Mouse (Mus musculus) midbrain, embryonic 14.5 days (tissue): ENCODE results near the gene Acin1. TPM values are rescaled to one million over a fixed set of nuclear protein-coding genes. Genes with fewer than 3 reads are reported as not detected.
A peak's percentile ranks its signal among the peaks of the same experiment; 100 is the strongest.

Experiments
- ATAC-seq: fragments of 200-750 bp; cut with Nextera tagmentation; 2 replicates; pipeline ENCODE4 v1.8.0; 2017; ENCODE audit warnings: moderate number of reproducible peaks, moderate library complexity; ENCODE audit not compliant: low FRiP score, low TSS enrichment
- DNase-seq: peaks from one replicate; pipeline ENCODE4 v3.0.0-alpha.2; 2015
- H3K27ac ChIP-seq: fragments of 300-500 bp; sonication (generic); replicated peaks from 2 replicates; pipeline ENCODE4 v1.5.1; 2014; ENCODE audit warnings: mild to moderate bottlenecking, low read depth, low read length, moderate library complexity
- H3K27me3 ChIP-seq: fragments of 300-500 bp; sonication (generic); 2 replicates; pipeline ENCODE4 v1.6.1; 2014; ENCODE audit warnings: low read length, control low read depth, mixed read lengths; ENCODE audit not compliant: control insufficient read depth, insufficient read depth
- H3K36me3 ChIP-seq: fragments of 300-500 bp; sonication (generic); 2 replicates; pipeline ENCODE4 v1.6.1; 2014; ENCODE audit warnings: low read length, control low read depth; ENCODE audit not compliant: control insufficient read depth, insufficient read depth
- H3K4me1 ChIP-seq: fragments of 300-500 bp; sonication (generic); 2 replicates; pipeline ENCODE4 v1.6.1; 2014; ENCODE audit warnings: mild to moderate bottlenecking, antibody characterized with exemption, low read length, control low read depth; ENCODE audit not compliant: control insufficient read depth, insufficient read depth
- H3K4me2 ChIP-seq: fragments of 300-500 bp; sonication (generic); 2 replicates; pipeline ENCODE4 v1.6.1; 2014; ENCODE audit warnings: mild to moderate bottlenecking, low read length, moderate library complexity
- H3K4me3 ChIP-seq: fragments of 300-500 bp; sonication (generic); replicated peaks from 2 replicates; pipeline ENCODE4 v1.5.1; 2014; ENCODE audit warnings: low read depth, low read length
- H3K9ac ChIP-seq: fragments of 300-500 bp; sonication (generic); replicated peaks from 2 replicates; pipeline ENCODE4 v1.6.1; 2014; ENCODE audit warnings: mild to moderate bottlenecking, low read length, moderate library complexity
- H3K9me3 ChIP-seq: fragments of 300-500 bp; sonication (generic); 2 replicates; pipeline ENCODE4 v1.6.1; 2016; ENCODE audit warnings: low read length, control low read depth, mixed read lengths; ENCODE audit not compliant: control insufficient read depth
- WGBS: fragments of 180-500 bp; shearing (Covaris S2); extraction: QIAGEN DNeasy Blood & Tissue Kit; methylation state at CpG from one replicate; pipeline ENCODE4 v1.1.7; 2014; 5-methylcytosine and 5-hydroxymethylcytosine counted together
- polyA plus RNA-seq: library from polyadenylated mRNA; unstranded; fragments of >200 nt; fragmentation: Nextera tagmentation; extraction: Ambion mirVana; gene quantifications from 2 replicates; pipeline ENCODE4 v1.2.1, GENCODE M21; 2014

Gene Acin1
- polyA plus RNA-seq, 1 experiment from 2014 or later = 128 TPM

- no peak overlapping the region for H3K27ac ChIP-seq
- H3K4me2 ChIP-seq = no peak overlapping the region
- DNase-seq (no peak), ATAC-seq (no peak)
- H3K36me3 ChIP-seq = peaks cover 75% of the 10 kb centered on the region
- 77% methylated on average over 2 of the region's 2 CpGs for WGBS
- H3K4me3 ChIP-seq = no peak overlapping the region
- H3K9me3 ChIP-seq = no peaks in the 10 kb centered on the region
- peaks cover 15% of the 10 kb centered on the region for H3K4me1 ChIP-seq
- no peak overlapping the region for H3K9ac ChIP-seq
- no peaks in the 10 kb centered on the region for H3K27me3 ChIP-seq
These were observed 43.7 kb downstream of the Acin1 start for GRCm38 (mm10) chr14:54643011-54643410.

- no peak for ATAC-seq
- Histone ChIP-seq H3K4me3 (no peak overlapping the region), H3K36me3 (peaks cover 74% of the 10 kb centered on the region), H3K9me3 (no peaks in the 10 kb centered on the region), H3K27ac (0 out of 2 replicates have a peak overlapping the region, but pooled peaks have one; percentile 8), H3K9ac (no peak overlapping the region), H3K4me2 (peak overlapping the region; percentile 93; the same call in 1 of the 2 replicates), H3K27me3 (no peaks in the 10 kb centered on the region), H3K4me1 (peaks cover 13% of the 10 kb centered on the region)
- DNase-seq = no peak
- WGBS = 75% methylated on average over 25 of the region's 25 CpGs
These were observed 44.3 kb downstream of the Acin1 start for GRCm38 (mm10) chr14:54642224-54642944.

- H3K9ac ChIP-seq = peak within 1 kb of the TSS; percentile 96
- ATAC-seq (peak; percentile 93), DNase-seq (peak; percentile 96)
- no peaks in the 10 kb centered on the region for H3K27me3 ChIP-seq
- H3K27ac ChIP-seq = peak within 1 kb of the TSS; percentile 90
- H3K36me3 ChIP-seq = peaks cover 74% of the 10 kb centered on the region
- no peaks in the 10 kb centered on the region for H3K9me3 ChIP-seq
- peaks cover 13% of the 10 kb centered on the region for H3K4me1 ChIP-seq
- H3K4me2 ChIP-seq = peak within 1 kb of the TSS; percentile 93
- H3K4me3 ChIP-seq = peak within 1 kb of the TSS; percentile 80
- WGBS = 1% methylated on average over 50 of the region's 52 CpGs
These were observed 45.3 kb downstream of the Acin1 start, which contains the start of gene Cdh24 for GRCm38 (mm10) chr14:54641305-54641969. TSS of gene Cdh24 (minus strand) at chr14:54641364.

GRCm38 (mm10) chr14:54640946-54641304 lies 45.8 kb downstream of the Acin1 start, which contains the start of gene Gm17606:
TSS of gene Gm17606 (plus strand) at chr14:54640952.
- H3K27me3 ChIP-seq = no peaks in the 10 kb centered on the region
- peak within 1 kb of the TSS; percentile 93 for H3K4me2 ChIP-seq
- no peak; the same call in 1 of the 2 replicates for ATAC-seq
- WGBS = under 1% methylated on average over 28 of the region's 28 CpGs
- peak within 1 kb of the TSS; percentile 80 for H3K4me3 ChIP-seq
- H3K9ac ChIP-seq = peak within 1 kb of the TSS; percentile 96
- no peaks in the 10 kb centered on the region for H3K9me3 ChIP-seq
- peak within 1 kb of the TSS; percentile 90 for H3K27ac ChIP-seq
- no peak for DNase-seq
- peaks cover 13% of the 10 kb centered on the region for H3K4me1 ChIP-seq
- H3K36me3 ChIP-seq = peaks cover 74% of the 10 kb centered on the region

- H3K36me3 ChIP-seq = peaks cover 70% of the 10 kb centered on the region
- H3K4me1 ChIP-seq = peaks cover 13% of the 10 kb centered on the region
- 13% methylated on average over 4 of the region's 4 CpGs for WGBS
- H3K27me3 ChIP-seq = no peaks in the 10 kb centered on the region
- ATAC-seq (no peak), DNase-seq (no peak)
- peak overlapping the region; percentile 93 for H3K4me2 ChIP-seq
- peak overlapping the region; percentile 80 for H3K4me3 ChIP-seq
- H3K9me3 ChIP-seq = no peaks in the 10 kb centered on the region
- no peak overlapping the region for H3K27ac ChIP-seq
- H3K9ac ChIP-seq = peak overlapping the region; percentile 56
These were observed 46.6 kb downstream of the Acin1 start for GRCm38 (mm10) chr14:54640121-54640520.

- H3K27ac ChIP-seq = no peak overlapping the region
- peaks cover 64% of the 10 kb centered on the region for H3K36me3 ChIP-seq
- no peaks in the 10 kb centered on the region for H3K9me3 ChIP-seq
- H3K9ac ChIP-seq = 0 out of 2 replicates have a peak overlapping the region, but pooled peaks have one; percentile 6
- peaks cover 13% of the 10 kb centered on the region for H3K4me1 ChIP-seq
- 75% methylated on average over 5 of the region's 5 CpGs for WGBS
- no peak for ATAC-seq
- H3K4me2 ChIP-seq = no peak overlapping the region
- DNase-seq = no peak
- H3K4me3 ChIP-seq = no peak overlapping the region
- no peaks in the 10 kb centered on the region for H3K27me3 ChIP-seq
These were observed 48.5 kb downstream of the Acin1 start for GRCm38 (mm10) chr14:54638210-54638609.

- ATAC-seq (no peak), DNase-seq (peak; percentile 67)
- no peak overlapping the region for H3K9ac ChIP-seq
- H3K9me3 ChIP-seq = no peaks in the 10 kb centered on the region
- no peak overlapping the region for H3K4me3 ChIP-seq
- H3K4me2 ChIP-seq = no peak overlapping the region
- 49% methylated on average over 8 of the region's 8 CpGs for WGBS
- peaks cover 64% of the 10 kb centered on the region for H3K36me3 ChIP-seq
- H3K27me3 ChIP-seq = no peaks in the 10 kb centered on the region
- no peak overlapping the region for H3K27ac ChIP-seq
- peaks cover 13% of the 10 kb centered on the region for H3K4me1 ChIP-seq
These were observed 49.8 kb downstream of the Acin1 start for GRCm38 (mm10) chr14:54636954-54637353.

- Histone ChIP-seq H3K36me3 (peaks cover 84% of the 10 kb centered on the region), H3K27ac (no peak overlapping the region)
These were observed 52.5 kb downstream of the Acin1 start for GRCm38 (mm10) chr14:54634182-54634581.

More at GRCm38 (mm10) chr14:54634182-54634581, 52.5 kb downstream of the Acin1 start:
- Histone ChIP-seq H3K4me2 (no peak overlapping the region), H3K9ac (no peak overlapping the region), H3K27me3 (no peaks in the 10 kb centered on the region), H3K9me3 (no peaks in the 10 kb centered on the region), H3K4me3 (no peak overlapping the region), H3K4me1 (peaks cover 2% of the 10 kb centered on the region)
- 88% methylated on average over 4 of the region's 4 CpGs for WGBS
- no peak for ATAC-seq
- DNase-seq = no peak
